ENCODE assay signal across 8 mouse cellular contexts in genomic region chr11:121354091-121354707, GRCm38 (mm10). TPM values are rescaled to one million over a fixed set of nuclear protein-coding genes. Genes with fewer than 3 reads are reported as not detected.
DNase-seq lines count a peak whose midpoint lies in the region; ATAC-seq lines count a peak whose summit lies in the region.

Wdr45b (minus strand) TSS chr11:121354445.

- H3K9ac ChIP-seq in hindbrain, embryonic 16.5 days (ENCODE audit: low read depth, low read length): peak within 1 kb of the TSS; percentile 93

- peak within 1 kb of the TSS; percentile 92 for H3K27ac ChIP-seq in hindbrain, embryonic 16.5 days (ENCODE audit: low read depth, low read length)
- H3K27ac ChIP-seq in macrophage: peak within 1 kb of the TSS; percentile 58

- no peaks in the 10 kb centered on the region for H3K9me3 ChIP-seq in hindbrain, embryonic 16.5 days (ENCODE audit: control insufficient read depth, low read length)

- peaks cover 49% of the 10 kb centered on the region for H3K79me2 ChIP-seq in macrophage (ENCODE audit: inconsistent target)

- ATAC-seq in hindbrain, embryonic 16.5 days: peak; percentile 96

- peaks cover 17% of the 10 kb centered on the region for H3K4me1 ChIP-seq in hindbrain, embryonic 16.5 days (ENCODE audit: control insufficient read depth, insufficient read depth, low read depth, low read length)

- WGBS in hindbrain, embryonic 16.5 days: 0% methylated on average over 69 of the region's 69 CpGs
- WGBS in macrophage (ENCODE audit: missing documents): 0% methylated on average over 69 of the region's 69 CpGs

- H3K27me3 ChIP-seq in hindbrain, embryonic 16.5 days (replicated peaks; ENCODE audit: control insufficient read depth, insufficient read depth, low read length): no peaks in the 10 kb centered on the region

- peak within 1 kb of the TSS; percentile 92 for H3K4me2 ChIP-seq in hindbrain, embryonic 16.5 days (ENCODE audit: low read length)

- peak within 1 kb of the TSS; percentile 97 for H3K4me3 ChIP-seq in hindbrain, embryonic 16.5 days (ENCODE audit: low read length)
- peak within 1 kb of the TSS; percentile 78 for H3K4me3 ChIP-seq in macrophage (ENCODE audit: inconsistent target)

- no peaks in the 10 kb centered on the region for H3K36me3 ChIP-seq in hindbrain, embryonic 16.5 days (ENCODE audit: control insufficient read depth, insufficient read depth, low read length)
- H3K36me3 ChIP-seq in macrophage (ENCODE audit: inconsistent target): no peaks in the 10 kb centered on the region

- DNase-seq in WW6 (ENCODE audit: low read depth, low spot score): peak; percentile 97
- DNase-seq in cerebellum, postnatal 4 days (ENCODE audit: low spot score in 2 of 2): peak; percentile 98 to 99
- DNase-seq in gastrocnemius, adult 18-20 months (ENCODE audit: low spot score): peak; percentile 97
- peak; percentile 99 to 100 for DNase-seq in left cerebral cortex, adult 18-20 months (ENCODE audit: low spot score in 2 of 2)
- DNase-seq in right cerebral cortex, adult 18-20 months: peak; percentile 98
- peak; percentile 95 for DNase-seq in urinary bladder, postnatal 10 days (ENCODE audit: low spot score)

RNA-seq across cellular contexts. Expression of gene Wdr45b, which starts in this region (rescaled TPM):
- total RNA-seq in gastrocnemius, adult 18-20 months (2021): 10 to 100 TPM; 16.0 to 19.1 TPM
- 87.3 and 90.0 TPM in 2 replicates for polyA plus RNA-seq in hindbrain, embryonic 16.5 days (2015; fragmentation: Nextera tagmentation; extraction: Ambion mirVana)
- 10 to 100 TPM; 68.5 to 75.4 TPM for total RNA-seq in left cerebral cortex, adult 18-20 months (2021)
- total RNA-seq in macrophage (2018; cell fraction: chromatin; rRNA removed): 10 to 100 TPM; 45.2 to 97.3 (median 69.4) TPM
- 10 to 100 TPM; 36.7 to 51.2 (median 44.7) TPM for total RNA-seq in macrophage (2018; cell fraction: cytosol; rRNA removed)
- 10 to 100 TPM; 39.0 to 70.3 (median 50.4) TPM for total RNA-seq in macrophage (2018; cell fraction: nucleus; rRNA removed)
- 44.7 to 56.4 TPM (median 51.3 TPM) in 3 replicates for polyA plus RNA-seq in macrophage (2018)

Comparison
In these comparisons a context has a peak if more than half of its experiments do, and no peak if none do; other contexts are left out.
1. Peak in every context shown above with its lines: DNase-seq, ATAC-seq, H3K4me3 ChIP-seq and H3K27ac ChIP-seq.